Mouse (Mus musculus) c-Kit-positive CD71-positive TER-119-negative erythroid progenitor cells, embryonic 14.5 days (primary cell): ENCODE results near the gene Ephx1.
"Not testable (repeated sequence)": the region's sequence is repeated elsewhere in the genome, so short reads cannot be mapped to it uniquely, and the experiment has no call there.

ENCODE experiments used
- DNase-seq: peaks from one replicate; pipeline ENCODE4 v3.0.0-alpha.2; 2013; ENCODE audit warnings: low read depth

The Ephx1 gene

DNA sequence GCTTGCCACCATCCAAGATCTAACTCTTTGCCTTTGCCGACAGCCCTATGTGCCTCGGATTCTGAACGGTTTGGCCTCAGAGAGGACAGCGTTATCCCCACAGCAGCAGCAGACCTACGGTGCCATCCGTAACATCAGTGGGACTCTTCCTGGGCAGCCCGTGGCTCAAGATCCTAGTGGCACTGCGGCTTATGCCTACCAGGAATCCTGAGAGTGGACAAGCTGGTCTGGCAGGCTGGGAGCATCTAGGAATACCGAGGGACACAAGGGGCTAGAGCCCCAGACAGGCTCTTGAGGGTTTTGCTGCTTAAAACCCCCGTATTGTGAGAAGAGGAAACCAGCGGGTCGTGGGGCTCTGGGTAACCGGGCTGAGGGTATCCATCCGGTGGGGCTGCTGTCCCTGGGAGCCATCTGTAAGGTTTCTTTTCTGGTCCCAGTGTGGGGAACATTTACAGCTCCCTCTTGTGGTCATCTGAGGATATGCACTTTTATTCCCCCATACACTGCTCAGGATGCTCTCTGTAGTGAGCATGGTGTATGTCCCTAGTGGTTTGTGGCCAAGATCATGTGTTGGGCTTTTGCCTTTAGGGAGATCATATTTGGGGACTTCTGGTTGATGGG is 46.5 kb downstream of the Ephx1 start:
- peak; percentile 52 for DNase-seq

- DNase-seq: no peak
Measured at GRCm38 (mm10) chr1:180972941-180973340, 47.8 kb downstream of the Ephx1 start.

DNA sequence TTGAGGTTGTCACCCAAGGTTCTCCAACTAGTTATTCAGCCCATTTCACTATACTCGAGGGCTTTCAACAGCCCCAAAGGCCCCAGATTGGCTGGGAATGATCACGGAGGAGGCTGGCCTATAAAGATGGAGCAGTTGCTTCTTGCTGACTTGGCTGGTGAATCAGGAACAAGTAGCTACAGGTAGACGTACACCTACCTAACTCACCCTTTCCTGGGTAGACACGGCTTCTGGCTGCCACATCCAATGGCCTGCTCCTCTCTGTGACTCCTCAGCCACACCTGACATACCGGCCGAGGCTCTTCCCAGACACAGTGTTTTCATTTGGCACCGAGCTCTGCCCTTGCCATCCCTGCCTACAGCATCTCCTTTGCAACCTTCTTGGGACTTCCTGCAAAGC is 53.4 kb downstream of the Ephx1 start:
- DNase-seq: no peak

DNA sequence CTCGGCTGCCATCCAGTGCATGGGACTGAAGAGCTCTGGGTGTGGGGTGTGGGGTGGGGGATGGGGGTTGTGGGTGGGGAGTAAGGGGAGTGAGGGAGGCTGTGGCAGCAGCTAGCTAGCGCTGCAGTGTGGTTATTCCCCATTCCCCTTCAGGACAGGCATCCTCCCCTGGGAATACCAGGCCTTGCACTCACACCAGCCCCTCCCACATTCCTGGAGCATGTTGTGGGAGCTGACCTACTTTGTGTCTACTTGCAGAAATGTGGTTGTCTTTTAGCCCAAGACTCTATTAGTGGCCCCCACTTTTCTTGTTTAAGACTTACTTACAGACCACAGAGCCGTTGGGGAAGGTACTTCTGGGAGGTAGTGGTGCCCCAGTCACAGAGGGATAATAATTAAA is 54.2 kb downstream of the Ephx1 start:
- DNase-seq: no peak

DNA sequence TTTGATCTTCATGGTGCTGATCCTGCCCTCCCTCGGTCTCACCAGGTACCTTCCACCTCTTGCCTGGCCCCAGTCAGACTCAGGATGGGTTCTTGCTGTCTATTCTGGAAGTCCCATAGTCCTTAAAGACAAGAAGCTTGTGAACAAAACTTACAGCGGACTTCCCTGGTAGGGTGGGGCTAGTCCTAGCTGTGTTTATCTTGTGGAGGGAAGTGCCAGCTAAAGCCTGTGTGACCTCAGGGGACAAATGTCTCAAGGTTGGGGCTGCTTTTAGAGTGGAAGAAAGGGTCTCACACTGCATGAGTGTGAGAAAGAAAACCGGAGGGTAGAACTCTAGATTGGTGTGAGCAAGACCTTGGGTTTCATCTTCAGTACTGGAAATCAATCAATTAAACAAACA is 54.9 kb downstream of the Ephx1 start:
- no peak for DNase-seq

DNA sequence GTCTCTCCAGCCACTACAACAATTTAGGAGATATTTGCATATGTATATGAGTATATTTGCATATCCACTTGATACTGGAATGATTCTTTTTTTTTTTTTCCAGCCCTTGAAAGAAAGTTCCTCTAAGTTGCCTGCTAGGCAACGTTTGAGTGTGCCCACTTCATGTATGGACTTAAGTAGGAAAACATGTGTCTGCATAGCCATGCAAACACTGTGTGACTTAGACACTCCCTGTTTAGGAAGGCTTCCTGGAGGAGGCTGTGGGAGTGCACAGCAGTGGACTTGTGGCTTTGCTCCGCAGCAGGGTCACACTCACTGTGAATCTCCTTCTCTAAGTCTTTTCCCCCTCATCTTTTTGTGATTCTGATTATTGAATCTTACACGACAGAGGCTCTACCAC is 61.9 kb downstream of the Ephx1 start:
- DNase-seq: no peak

- no peak for DNase-seq
Measured at GRCm38 (mm10) chr1:180957989-180958388, 62.7 kb downstream of the Ephx1 start.

DNA sequence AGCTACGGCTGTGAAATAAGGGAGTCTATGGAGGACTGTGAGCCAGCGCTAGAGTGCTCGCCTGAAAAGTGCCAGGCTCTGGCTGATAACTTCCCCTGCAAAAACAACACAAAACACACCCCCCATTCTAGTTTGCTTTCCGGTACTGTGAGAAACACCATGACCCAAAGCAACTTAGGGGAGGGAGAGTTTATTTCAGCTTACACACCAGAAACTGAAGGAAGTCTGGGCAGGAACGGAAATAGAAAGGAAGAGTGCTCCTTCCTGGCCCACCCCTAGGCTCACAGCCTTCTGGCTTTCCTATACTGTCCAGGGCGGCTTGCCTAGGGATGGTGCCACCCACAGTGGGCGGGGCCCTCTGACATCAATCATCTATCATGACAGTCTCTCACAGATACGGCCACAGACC is 63.7 kb downstream of the Ephx1 start:
- peak; percentile 46 for DNase-seq

GRCm38 (mm10) chr1:180956401-180956800 is 64.3 kb downstream of the Ephx1 start:
- no peak for DNase-seq

GRCm38 (mm10) chr1:180952808-180953207 is 67.9 kb downstream of the Ephx1 start:
- no peak for DNase-seq

- no peak for DNase-seq
Measured at GRCm38 (mm10) chr1:180952085-180952746, 68.5 kb downstream of the Ephx1 start.

- no peak for DNase-seq
Measured at GRCm38 (mm10) chr1:180946448-180946847, 74.3 kb downstream of the Ephx1 start.

DNA sequence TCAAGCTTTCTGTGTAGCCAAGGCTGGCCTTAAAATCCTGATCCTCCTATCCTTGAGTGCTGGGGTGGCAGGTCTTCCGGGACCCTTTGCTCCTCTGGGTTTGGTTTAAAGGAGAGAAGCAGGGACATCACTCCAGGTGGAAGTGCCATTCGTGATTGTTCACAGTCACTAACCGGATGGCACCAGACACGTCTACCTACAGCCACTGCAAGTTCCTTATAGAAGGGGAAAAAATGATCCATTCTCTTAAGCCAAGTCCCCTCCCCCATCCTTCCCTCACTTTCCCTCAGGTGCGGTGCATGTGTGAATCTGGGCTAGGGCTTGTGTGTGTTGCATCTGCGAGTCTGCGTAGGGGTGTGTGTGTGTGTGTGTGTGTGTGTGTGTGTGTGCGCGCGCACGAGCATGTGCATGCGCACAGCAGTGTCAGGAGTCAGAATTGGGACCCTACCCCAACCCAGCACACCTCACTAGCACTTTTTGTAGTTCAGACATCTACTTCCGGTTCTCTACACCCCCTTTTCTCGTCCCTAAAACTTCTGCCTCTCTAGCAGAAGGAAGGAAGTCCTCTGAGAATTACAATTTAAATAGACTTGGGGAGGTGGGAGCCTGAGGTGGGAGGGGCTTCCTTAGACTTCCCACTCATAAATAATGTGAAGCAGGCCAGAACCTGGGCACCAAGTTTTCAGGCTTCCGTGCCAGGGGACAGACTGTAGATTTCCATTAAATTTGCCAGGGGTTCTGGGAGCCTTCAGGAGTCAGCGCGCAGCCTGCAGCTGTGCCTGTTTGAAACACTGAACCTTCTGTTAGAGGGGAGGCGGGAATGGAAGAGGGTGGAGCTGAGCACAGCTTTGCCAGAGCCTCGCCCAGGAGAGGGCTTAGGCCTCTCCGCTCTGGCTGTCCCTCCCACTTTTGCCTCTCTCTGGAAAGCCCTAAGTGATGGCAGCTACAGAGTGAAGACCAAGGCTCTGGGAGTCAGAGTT is 75.4 kb downstream of the Ephx1 start:
- peak; percentile 67 for DNase-seq

DNA sequence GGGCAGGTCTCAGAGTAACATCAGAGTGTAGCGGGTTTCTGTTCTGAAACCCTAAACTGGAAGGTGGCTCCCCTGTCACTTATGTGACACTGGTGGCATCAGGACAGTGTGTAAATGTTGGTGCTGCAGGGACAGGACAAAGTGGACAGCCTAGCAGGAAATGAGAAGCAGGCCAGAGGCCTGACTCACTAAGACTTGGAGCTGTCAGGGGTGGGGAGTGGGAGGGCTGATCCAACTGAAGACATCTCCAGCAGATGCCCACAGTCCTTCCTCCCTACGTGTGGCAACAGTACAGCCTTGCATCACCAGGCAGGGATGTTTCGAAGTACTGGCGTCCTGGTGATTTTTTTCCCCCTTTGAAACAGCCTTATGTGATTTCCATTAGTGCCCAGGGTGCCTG is 76.2 kb downstream of the Ephx1 start:
- DNase-seq: no peak

DNA sequence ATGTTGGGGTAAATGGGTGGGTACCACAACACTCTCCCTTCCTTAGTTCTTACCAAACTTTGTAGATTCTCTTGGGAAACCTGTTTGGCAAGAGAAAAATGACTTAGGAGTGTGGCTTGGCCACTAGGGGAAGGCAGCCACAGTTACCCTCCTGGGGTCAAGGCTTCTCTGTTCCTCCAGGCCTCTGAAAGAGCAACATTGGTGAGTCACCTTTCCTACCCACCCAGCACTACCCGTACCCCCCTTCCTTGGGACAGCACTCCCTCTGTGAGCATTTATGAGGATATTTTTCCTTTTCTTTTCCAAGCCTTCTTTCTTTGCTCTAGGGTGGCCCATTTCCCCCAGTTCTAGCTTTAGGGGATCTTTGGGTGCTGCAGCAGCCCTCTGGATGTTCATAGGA is 76.8 kb downstream of the Ephx1 start:
- DNase-seq: no peak

DNA sequence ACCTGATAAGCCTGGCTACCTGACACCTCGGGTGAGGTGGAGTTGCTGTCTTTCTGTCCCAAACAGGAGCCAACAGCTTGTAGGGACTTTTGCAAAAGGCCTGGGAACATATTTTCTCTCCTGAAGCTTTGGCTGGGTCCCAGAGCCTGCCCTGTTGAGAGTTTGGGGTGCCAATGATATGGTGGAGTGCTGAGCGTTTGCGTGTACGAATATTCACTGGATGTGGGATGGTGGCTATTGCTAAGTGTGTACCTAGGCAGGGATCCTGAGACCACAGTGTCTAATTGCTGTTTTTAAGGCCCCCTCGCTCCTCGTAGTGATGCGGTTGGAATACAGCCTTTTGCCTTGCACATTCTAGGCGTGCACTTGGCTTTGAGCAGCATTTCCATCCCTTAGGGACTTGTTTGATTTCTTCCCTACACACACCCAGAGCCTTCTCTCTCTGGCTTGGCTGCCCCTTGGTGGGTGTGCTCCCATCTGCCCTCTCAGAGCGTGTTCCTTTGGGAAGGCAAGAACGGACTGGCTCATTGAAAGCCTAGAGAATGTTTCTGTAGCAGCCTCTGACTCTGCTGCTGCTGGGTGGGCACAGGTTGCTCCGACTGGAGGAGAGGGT is 77.6 kb downstream of the Ephx1 start:
- peak; percentile 28 for DNase-seq

DNA sequence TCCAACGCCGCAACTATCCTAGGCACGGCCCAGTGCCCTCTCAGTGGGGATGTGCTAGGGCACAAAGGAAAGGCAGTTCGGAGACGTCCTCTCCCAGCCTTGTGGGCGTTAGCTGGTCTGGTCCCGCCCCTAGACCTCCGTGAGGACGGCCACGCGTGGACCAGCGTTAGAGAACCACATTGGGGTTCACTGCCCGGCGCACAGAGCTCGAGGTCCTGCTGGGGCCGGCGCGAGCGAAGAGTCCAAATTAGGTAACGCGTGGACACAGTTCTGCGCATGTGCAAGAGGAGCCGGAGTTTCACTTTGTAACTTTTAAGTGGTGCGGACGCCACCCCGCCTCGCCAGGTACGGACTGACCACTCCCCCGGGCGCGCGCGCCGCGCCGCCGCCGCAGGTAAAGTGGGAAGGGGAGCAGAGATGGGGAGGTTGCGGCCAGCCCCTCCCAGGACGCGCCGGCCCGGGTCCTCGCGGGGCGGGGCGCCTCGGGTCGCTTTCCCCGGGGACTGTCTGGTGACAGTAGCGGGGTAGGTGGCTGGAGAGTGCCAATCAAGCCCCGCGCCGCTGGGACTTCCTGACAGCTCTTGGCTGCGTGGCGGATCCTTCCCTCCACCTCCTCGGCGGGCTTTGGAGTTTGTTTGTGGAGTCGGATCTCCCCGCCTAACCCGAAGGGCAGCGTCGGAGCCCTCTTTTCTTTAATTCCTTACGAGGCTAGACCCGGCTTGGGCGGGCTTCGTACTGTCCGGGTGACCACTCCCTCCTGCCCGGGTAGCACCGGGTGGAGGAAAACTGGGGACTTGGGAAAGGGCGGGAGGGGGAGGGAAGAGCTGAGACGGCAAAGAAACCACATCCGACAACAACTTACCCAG is 78.3 kb downstream of the Ephx1 start, which contains the start of gene Tmem63a:
TSS of gene Tmem63a (plus strand) at position 179 of the 866 bp plus-strand sequence.
- peak; percentile 51 for DNase-seq

- no peak for DNase-seq
Measured at GRCm38 (mm10) chr1:180941726-180942125, 79.0 kb downstream of the Ephx1 start.

- no peak for DNase-seq
Measured at GRCm38 (mm10) chr1:180940776-180941460, 79.8 kb downstream of the Ephx1 start.

GRCm38 (mm10) chr1:180938781-180939180 is 81.9 kb downstream of the Ephx1 start:
- DNase-seq: not testable (repeated sequence)

- DNase-seq: not testable (repeated sequence)
Measured at GRCm38 (mm10) chr1:180937631-180938030, 83.1 kb downstream of the Ephx1 start.
